Mouse (Mus musculus) hindlimb bud, embryonic 11.5 days (tissue): ENCODE measurements around the gene Efcab5.
"Not testable (repeated sequence)": the region's sequence is repeated elsewhere in the genome, so short reads cannot be mapped to it uniquely, and the experiment has no call there.

Experiments used
- DNase-seq: peaks from one replicate; pipeline ENCODE4 v3.0.0-alpha.2; 2012; ENCODE audit warnings: low read depth, low spot score; ENCODE audit errors: extremely low spot score

Gene Efcab5

GRCm38 (mm10) chr11:77098332-77098972, 90.3 kb downstream of the Efcab5 start:
- no peak for DNase-seq

GRCm38 (mm10) chr11:77096991-77097390, 91.8 kb downstream of the Efcab5 start:
- DNase-seq = no peak

GRCm38 (mm10) chr11:77096581-77096980, 92.2 kb downstream of the Efcab5 start:
- no peak for DNase-seq

- no peak for DNase-seq
These were observed 93.6 kb downstream of the Efcab5 start for GRCm38 (mm10) chr11:77095206-77095605.

- DNase-seq = no peak
These were observed 94.6 kb downstream of the Efcab5 start for GRCm38 (mm10) chr11:77094136-77094535.

GRCm38 (mm10) chr11:77093208-77093607, 95.6 kb downstream of the Efcab5 start:
- peak; percentile 52 for DNase-seq

GRCm38 (mm10) chr11:77089162-77089561, 99.6 kb downstream of the Efcab5 start:
- no peak for DNase-seq

- DNase-seq = no peak
These were observed 101.8 kb downstream of the Efcab5 start for GRCm38 (mm10) chr11:77087004-77087403.

- DNase-seq = no peak
These were observed 104.6 kb downstream of the Efcab5 start for GRCm38 (mm10) chr11:77084001-77084682.

GRCm38 (mm10) chr11:77079361-77079760, 109.4 kb downstream of the Efcab5 start:
- DNase-seq = no peak

- peak; percentile 83 for DNase-seq
These were observed 110.3 kb downstream of the Efcab5 start, which contains the start of gene Nsrp1 for GRCm38 (mm10) chr11:77078273-77079134. TSS of gene Nsrp1 (minus strand) at chr11:77078435.

GRCm38 (mm10) chr11:77077792-77078191, 111.0 kb downstream of the Efcab5 start:
- no peak for DNase-seq

GRCm38 (mm10) chr11:77077331-77077730, 111.4 kb downstream of the Efcab5 start:
- DNase-seq = not testable (repeated sequence)

GRCm38 (mm10) chr11:77070721-77071120, 118.0 kb downstream of the Efcab5 start:
- no peak for DNase-seq

GRCm38 (mm10) chr11:77068825-77069224, 119.9 kb downstream of the Efcab5 start:
- no peak for DNase-seq

GRCm38 (mm10) chr11:77063406-77063805, 125.4 kb downstream of the Efcab5 start:
- no peak for DNase-seq

- no peak for DNase-seq
These were observed 126.8 kb downstream of the Efcab5 start for GRCm38 (mm10) chr11:77061951-77062350.

GRCm38 (mm10) chr11:77042816-77043215, 146.0 kb downstream of the Efcab5 start:
- DNase-seq = no peak

GRCm38 (mm10) chr11:77041891-77042290, 146.9 kb downstream of the Efcab5 start:
- no peak for DNase-seq
